Mouse (Mus musculus) right cerebral cortex, postnatal 14 days (tissue): Measurements from ENCODE around the gene Dixdc1.
A peak's percentile ranks its signal among the peaks of the same experiment; 100 is the strongest.
"Not testable (repeated sequence)": the region's sequence is repeated elsewhere in the genome, so short reads cannot be mapped to it uniquely, and the experiment has no call there.

Experiments used
- DNase-seq: peaks from one replicate; pipeline ENCODE4 v3.0.0; 2022

Dixdc1 gene

GRCm38 (mm10) chr9:50646826-50647370 lies 92.4 kb downstream of the Dixdc1 start:
- no peak for DNase-seq

GRCm38 (mm10) chr9:50634270-50634669 lies 105.0 kb downstream of the Dixdc1 start:
- DNase-seq = no peak

DNA sequence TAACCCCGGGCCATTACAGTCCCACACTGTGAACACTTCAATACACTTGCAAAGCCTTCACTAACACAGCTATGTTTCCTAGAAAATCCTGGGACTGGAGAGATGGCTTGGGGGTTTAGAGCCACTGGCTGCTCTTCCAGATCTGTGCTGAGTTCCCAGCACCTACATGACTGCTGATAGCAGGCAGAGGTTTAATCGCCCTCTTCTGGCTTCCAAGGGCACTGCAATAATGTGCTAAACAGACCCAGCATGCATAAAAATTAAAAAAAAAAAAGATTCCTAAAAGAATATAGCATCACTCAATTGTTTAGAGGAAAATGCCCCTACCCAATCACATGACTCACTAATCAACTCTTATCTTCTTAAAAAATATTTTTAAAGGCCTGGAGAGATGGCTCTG lies 106.3 kb downstream of the Dixdc1 start:
- DNase-seq = no peak

- DNase-seq = no peak
Observed at GRCm38 (mm10) chr9:50632016-50632688, 107.2 kb downstream of the Dixdc1 start.

DNA sequence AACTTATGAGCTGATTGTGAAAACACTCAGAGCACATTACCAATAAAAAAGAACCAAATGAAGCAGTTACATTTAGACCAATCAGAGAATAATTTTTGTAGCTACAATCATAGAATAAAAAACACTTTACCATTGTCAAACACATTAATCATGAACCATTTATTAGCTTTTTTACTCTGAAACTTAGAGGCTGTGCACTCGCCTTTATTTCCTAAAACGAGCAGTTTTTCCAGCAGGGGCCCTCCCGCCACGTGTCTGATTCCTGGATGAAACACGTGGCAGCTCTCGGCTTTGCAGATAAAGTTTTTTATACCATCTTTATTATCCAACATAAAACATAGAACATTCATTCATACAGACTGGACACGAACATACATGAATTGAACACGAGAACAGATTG lies 108.4 kb downstream of the Dixdc1 start:
- not testable (repeated sequence) for DNase-seq

DNA sequence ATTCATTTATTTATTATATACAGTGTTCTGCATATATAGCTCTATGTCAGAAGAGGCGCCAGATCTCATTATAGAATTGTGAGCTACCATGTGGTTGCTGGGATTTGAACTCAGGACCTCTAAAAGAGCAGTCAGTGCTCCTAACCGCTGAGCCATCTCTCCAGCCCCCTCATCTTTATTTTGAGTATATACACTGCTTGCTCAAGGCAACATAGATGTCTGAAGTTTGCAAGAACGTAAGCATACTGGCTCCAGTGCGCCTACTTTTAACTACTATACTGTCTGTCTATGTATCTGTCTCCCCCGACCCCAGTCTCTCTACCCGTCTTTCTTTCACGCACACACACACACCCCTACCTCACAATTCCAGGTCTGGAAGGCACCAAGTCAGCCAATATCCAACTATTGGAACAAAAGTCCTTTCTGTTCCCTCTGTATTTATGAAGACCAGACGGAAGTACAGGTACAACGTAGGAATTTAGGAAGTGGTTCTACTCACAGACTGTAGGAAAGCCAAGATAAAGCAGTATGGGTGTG lies 121.5 kb downstream of the Dixdc1 start:
- DNase-seq = no peak

DNA sequence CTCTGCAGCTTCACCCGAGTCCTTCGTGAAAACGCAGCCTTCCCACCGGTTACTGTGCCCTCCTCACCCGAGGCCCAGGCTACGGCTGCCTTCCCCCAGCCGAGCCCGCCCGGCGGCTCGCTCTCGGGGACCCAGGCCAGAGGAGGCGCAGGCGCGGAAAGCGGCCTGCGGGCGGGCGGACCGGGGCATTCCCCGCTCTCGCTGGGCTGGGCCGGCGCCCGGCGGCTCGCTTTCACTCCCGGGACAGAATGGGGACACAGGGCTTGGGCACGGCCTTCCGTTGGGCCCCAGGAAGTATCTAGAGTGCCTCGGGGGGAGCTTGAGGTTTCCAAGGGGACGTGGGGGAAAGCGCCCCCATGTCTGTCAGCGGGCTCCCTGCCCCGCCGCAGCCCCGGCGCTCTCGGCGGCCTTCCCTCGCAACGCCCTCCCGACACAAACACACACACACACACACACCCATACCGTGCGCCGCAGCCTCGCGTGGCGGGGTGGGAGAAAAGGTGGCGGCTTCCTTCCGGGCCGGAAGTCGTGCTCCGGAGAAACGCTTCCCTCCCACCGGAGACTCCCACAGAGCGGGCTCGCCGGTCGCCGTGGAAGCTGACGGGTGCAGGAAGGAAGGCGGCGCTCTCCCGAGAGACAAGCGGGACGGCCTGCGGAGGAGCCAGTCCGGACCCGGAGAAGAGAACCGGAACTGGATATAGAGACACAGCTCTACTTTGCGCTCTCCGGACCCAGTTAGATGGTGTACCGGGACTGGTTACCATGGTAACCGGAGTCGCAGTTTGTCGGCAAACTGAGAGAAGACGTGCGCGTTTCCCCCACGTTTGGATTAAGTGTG lies 122.3 kb downstream of the Dixdc1 start, which contains the start of the genes Pih1d2 and Nkapd1:
Gene Pih1d2 (plus strand): TSS at position 556 of the 838 bp plus-strand sequence.
Gene Nkapd1 (minus strand): TSS at position 699 of the 838 bp plus-strand sequence.
- peak; percentile 75 for DNase-seq

- no peak for DNase-seq
Observed at GRCm38 (mm10) chr9:50616161-50616560, 123.2 kb downstream of the Dixdc1 start.
